Mouse (Mus musculus): ENCODE measurements around the gene Olfr639. TPM values are rescaled to one million over a fixed set of nuclear protein-coding genes. Genes with fewer than 3 reads are reported as not detected.
"Not testable (repeated sequence)": the region's sequence is repeated elsewhere in the genome, so short reads cannot be mapped to it uniquely, and the experiment has no call there.

Olfr639 gene
- polyA plus RNA-seq, 1 experiment from 2014 or later, result not detected

- H3K4me2 ChIP-seq (ENCODE audit: low read depth, low read length), result no peak within 1 kb of the TSS
- no peaks in the 10 kb centered on the region for H3K4me1 ChIP-seq (ENCODE audit: insufficient read depth)
- ATAC-seq (no peak), DNase-seq (no peak)
- H3K27me3 ChIP-seq (ENCODE audit: insufficient read depth, low read length), result no peaks in the 10 kb centered on the region
- no peaks in the 10 kb centered on the region for H3K9me3 ChIP-seq (ENCODE audit: low read length)
- H3K27ac ChIP-seq (ENCODE audit: low read depth), result no peak within 1 kb of the TSS
- H3K9ac ChIP-seq (replicated peaks), result no peak within 1 kb of the TSS
- H3K4me3 ChIP-seq (ENCODE audit: low read depth, low read length), result no peak within 1 kb of the TSS
- no peak for TF ChIP-seq EP300 (IDR thresholded peaks at IDR 0.05; ENCODE audit: low read depth)
- TF ChIP-seq CTCF (IDR thresholded peaks at IDR 0.05; ENCODE audit: low read depth), result no peak
- WGBS (ENCODE audit: insufficient replicate concordance), result 73% methylated on average over 6 of the region's 6 CpGs
- no peaks in the 10 kb centered on the region for H3K36me3 ChIP-seq (replicated peaks; ENCODE audit: insufficient read depth, low read length)
Measured at GRCm38 (mm10) chr7:104025473-104025872, 8.4 kb upstream of the Olfr639 start, which contains the start of gene Olfr640. TSS of gene Olfr640 (minus strand) at chr7:104025573.

DNA sequence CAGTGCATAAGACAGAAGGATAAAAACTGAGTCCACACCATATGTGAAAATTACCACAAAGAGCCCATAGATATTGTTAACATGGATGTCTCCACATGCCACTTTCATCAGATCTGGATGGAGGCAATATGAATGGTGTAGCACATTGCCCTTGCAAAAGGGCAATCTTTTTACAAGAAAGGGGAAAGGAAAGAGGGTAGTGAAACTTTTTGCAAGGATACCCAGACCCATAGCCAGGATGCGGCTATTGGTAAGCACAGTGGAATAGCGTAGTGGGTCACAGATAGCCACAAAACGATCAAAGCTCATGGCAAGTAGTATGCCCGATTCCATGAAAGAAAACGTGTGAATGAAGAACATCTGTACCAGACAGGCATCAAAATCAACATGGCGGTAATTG, 4.5 kb upstream of the Olfr639 start:
- WGBS (ENCODE audit: insufficient replicate concordance), result 81% methylated on average over 6 of the region's 6 CpGs
- H3K4me3 ChIP-seq (ENCODE audit: low read depth, low read length), result no peak overlapping the region
- ATAC-seq (no peak), DNase-seq (no peak)
- H3K4me2 ChIP-seq (ENCODE audit: low read depth, low read length), result no peak overlapping the region
- no peaks in the 10 kb centered on the region for H3K9me3 ChIP-seq (ENCODE audit: low read length)
- H3K4me1 ChIP-seq (ENCODE audit: insufficient read depth), result no peaks in the 10 kb centered on the region
- TF ChIP-seq CTCF (IDR thresholded peaks at IDR 0.05; ENCODE audit: low read depth) (no peak), EP300 (IDR thresholded peaks at IDR 0.05; ENCODE audit: low read depth) (no peak)
- H3K36me3 ChIP-seq (replicated peaks; ENCODE audit: insufficient read depth, low read length), result no peaks in the 10 kb centered on the region
- no peaks in the 10 kb centered on the region for H3K27me3 ChIP-seq (ENCODE audit: insufficient read depth, low read length)
- H3K9ac ChIP-seq (replicated peaks), result no peak overlapping the region
- H3K27ac ChIP-seq (ENCODE audit: low read depth), result no peak overlapping the region

- Histone ChIP-seq H3K9ac (replicated peaks) (no peak overlapping the region), H3K9me3 (ENCODE audit: low read length) (no peaks in the 10 kb centered on the region), H3K36me3 (replicated peaks; ENCODE audit: insufficient read depth, low read length) (no peaks in the 10 kb centered on the region), H3K4me1 (ENCODE audit: insufficient read depth) (no peaks in the 10 kb centered on the region), H3K4me2 (ENCODE audit: low read depth, low read length) (no peak overlapping the region), H3K27ac (ENCODE audit: low read depth) (no peak overlapping the region), H3K27me3 (ENCODE audit: insufficient read depth, low read length) (no peaks in the 10 kb centered on the region), H3K4me3 (ENCODE audit: low read depth, low read length) (no peak overlapping the region)
- DNase-seq (no peak), ATAC-seq (no peak)
- whole genome bisulfite sequencing (ENCODE audit: insufficient replicate concordance), result 72% methylated on average over 1 of the region's 1 CpGs
- TF ChIP-seq CTCF (IDR thresholded peaks at IDR 0.05; ENCODE audit: low read depth) (no peak), EP300 (IDR thresholded peaks at IDR 0.05; ENCODE audit: low read depth) (no peak)
Measured at GRCm38 (mm10) chr7:104018953-104019352, 1.9 kb upstream of the Olfr639 start.

DNA sequence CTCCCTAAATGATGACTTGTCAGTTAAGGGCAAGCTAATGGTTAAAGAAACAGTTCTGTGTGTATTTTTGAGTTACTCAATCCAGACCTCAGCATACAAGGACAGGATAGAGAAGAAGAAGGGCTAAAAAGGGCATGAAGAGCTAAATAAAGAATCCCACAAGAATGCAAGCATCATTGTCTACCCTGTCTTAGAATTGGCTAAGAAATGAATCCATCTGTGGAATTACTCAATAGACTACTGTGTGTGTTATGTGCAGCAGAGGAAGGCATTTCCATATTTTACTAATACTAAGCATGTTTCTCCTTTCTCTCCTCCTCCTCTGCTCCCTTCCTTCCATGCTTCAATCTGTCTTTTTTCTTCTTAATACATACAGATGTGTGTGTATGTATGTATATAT, 18.0 kb downstream of the Olfr639 start:
- Histone ChIP-seq H3K4me2 (ENCODE audit: low read depth, low read length) (no peak overlapping the region), H3K36me3 (replicated peaks; ENCODE audit: insufficient read depth, low read length) (no peaks in the 10 kb centered on the region), H3K27ac (ENCODE audit: low read depth) (no peak overlapping the region), H3K27me3 (ENCODE audit: insufficient read depth, low read length) (no peaks in the 10 kb centered on the region), H3K4me1 (ENCODE audit: insufficient read depth) (no peaks in the 10 kb centered on the region), H3K9ac (replicated peaks) (no peak overlapping the region), H3K4me3 (ENCODE audit: low read depth, low read length) (no peak overlapping the region), H3K9me3 (ENCODE audit: low read length) (no peaks in the 10 kb centered on the region)
- ATAC-seq (no peak), DNase-seq (no peak)
- TF ChIP-seq CTCF (IDR thresholded peaks at IDR 0.05; ENCODE audit: low read depth) (no peak), EP300 (IDR thresholded peaks at IDR 0.05; ENCODE audit: low read depth) (no peak)

DNA sequence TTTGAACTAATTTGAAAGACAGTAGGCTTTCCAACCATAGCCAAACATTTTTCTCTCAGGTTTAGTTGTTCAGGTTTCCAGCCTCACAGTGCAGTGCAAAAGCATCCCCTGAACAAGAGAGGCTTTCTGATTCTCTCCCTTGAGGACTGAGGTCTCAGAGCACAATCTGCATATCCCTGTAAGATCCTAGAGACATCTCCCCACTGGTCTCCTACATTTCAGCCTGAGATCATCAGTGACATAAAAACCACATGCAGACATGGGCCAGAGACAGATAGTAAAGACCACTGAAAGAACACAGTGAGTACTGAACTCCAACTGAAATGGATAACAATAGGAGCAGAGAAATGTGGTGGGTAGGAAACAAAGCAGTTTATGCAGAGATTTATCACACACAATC, 18.7 kb downstream of the Olfr639 start, which contains the start of gene Olfr638:
TSS of gene Olfr638 (plus strand) at position 301 of the 400 bp plus-strand sequence.
- TF ChIP-seq CTCF (IDR thresholded peaks at IDR 0.05; ENCODE audit: low read depth), result no peak
- no peak for TF ChIP-seq EP300 (IDR thresholded peaks at IDR 0.05; ENCODE audit: low read depth)
- Histone ChIP-seq H3K27ac (ENCODE audit: low read depth) (no peak within 1 kb of the TSS), H3K4me3 (ENCODE audit: low read depth, low read length) (no peak within 1 kb of the TSS), H3K9ac (replicated peaks) (no peak within 1 kb of the TSS), H3K36me3 (replicated peaks; ENCODE audit: insufficient read depth, low read length) (no peaks in the 10 kb centered on the region), H3K4me1 (ENCODE audit: insufficient read depth) (no peaks in the 10 kb centered on the region), H3K9me3 (ENCODE audit: low read length) (no peaks in the 10 kb centered on the region), H3K4me2 (ENCODE audit: low read depth, low read length) (no peak within 1 kb of the TSS), H3K27me3 (ENCODE audit: insufficient read depth, low read length) (no peaks in the 10 kb centered on the region)
- DNase-seq (no peak), ATAC-seq (no peak)

DNA sequence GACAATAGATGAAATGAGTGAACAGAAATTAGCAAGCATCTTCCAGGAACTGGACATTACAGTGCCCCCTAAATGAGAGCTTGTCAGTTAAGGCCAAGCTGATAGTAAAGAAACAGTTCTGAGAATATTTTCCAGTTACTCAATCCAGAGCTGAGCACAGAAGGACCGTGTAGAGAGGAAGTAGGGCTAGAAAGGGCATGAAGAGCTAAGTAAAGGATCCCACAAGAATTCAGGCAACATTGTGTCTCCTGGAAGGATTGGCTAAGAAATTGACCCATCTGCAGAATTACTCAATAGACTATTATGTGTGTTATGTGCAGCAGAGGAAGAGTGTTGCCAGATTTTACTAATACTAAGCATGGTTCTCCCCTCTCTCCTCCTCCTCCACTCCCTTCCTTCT, 45.3 kb downstream of the Olfr639 start:
- H3K4me1 ChIP-seq (ENCODE audit: insufficient read depth), result no peaks in the 10 kb centered on the region
- DNase-seq (no peak), ATAC-seq (no peak)
- no peaks in the 10 kb centered on the region for H3K27me3 ChIP-seq (ENCODE audit: insufficient read depth, low read length)
- no peak overlapping the region for H3K4me2 ChIP-seq (ENCODE audit: low read depth, low read length)
- H3K27ac ChIP-seq (ENCODE audit: low read depth), result no peak overlapping the region
- H3K4me3 ChIP-seq (ENCODE audit: low read depth, low read length), result no peak overlapping the region
- H3K9ac ChIP-seq (replicated peaks), result no peak overlapping the region
- TF ChIP-seq EP300 (IDR thresholded peaks at IDR 0.05; ENCODE audit: low read depth) (no peak), CTCF (IDR thresholded peaks at IDR 0.05; ENCODE audit: low read depth) (no peak)
- no peaks in the 10 kb centered on the region for H3K36me3 ChIP-seq (replicated peaks; ENCODE audit: insufficient read depth, low read length)
- WGBS (ENCODE audit: insufficient replicate concordance), result 29% methylated on average over 1 of the region's 1 CpGs
- H3K9me3 ChIP-seq (ENCODE audit: low read length), result no peaks in the 10 kb centered on the region

DNA sequence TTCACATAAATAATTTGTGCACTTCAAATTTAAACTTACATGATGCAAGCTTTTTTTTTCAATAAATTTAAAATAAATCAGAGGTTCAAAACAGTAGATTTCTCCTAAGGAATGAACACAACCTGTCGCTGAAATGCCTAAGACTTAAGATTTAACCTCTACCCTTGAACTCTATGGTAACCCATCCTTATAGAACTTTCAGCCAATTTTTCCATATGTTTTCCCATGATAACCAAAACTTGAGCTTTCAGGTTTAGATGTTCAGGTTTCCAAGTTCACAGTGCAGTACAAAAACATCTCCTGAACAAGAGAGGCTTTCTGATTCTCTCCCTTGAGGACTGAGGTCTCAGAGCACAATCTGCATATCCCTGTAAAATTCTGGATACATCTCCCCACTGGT, 46.3 kb downstream of the Olfr639 start, which contains the start of gene Olfr635:
TSS of gene Olfr635 (plus strand) at position 301 of the 400 bp plus-strand sequence.
- Histone ChIP-seq H3K4me2 (ENCODE audit: low read depth, low read length) (no peak within 1 kb of the TSS), H3K4me3 (ENCODE audit: low read depth, low read length) (no peak within 1 kb of the TSS), H3K36me3 (replicated peaks; ENCODE audit: insufficient read depth, low read length) (no peaks in the 10 kb centered on the region), H3K27me3 (ENCODE audit: insufficient read depth, low read length) (no peaks in the 10 kb centered on the region), H3K4me1 (ENCODE audit: insufficient read depth) (no peaks in the 10 kb centered on the region), H3K27ac (ENCODE audit: low read depth) (no peak within 1 kb of the TSS), H3K9ac (replicated peaks) (no peak within 1 kb of the TSS), H3K9me3 (ENCODE audit: low read length) (no peaks in the 10 kb centered on the region)
- ATAC-seq (no peak), DNase-seq (no peak)
- TF ChIP-seq EP300 (IDR thresholded peaks at IDR 0.05; ENCODE audit: low read depth) (no peak), CTCF (IDR thresholded peaks at IDR 0.05; ENCODE audit: low read depth) (no peak)
- 54% methylated on average over 1 of the region's 1 CpGs for WGBS (ENCODE audit: insufficient replicate concordance)

GRCm38 (mm10) chr7:103966873-103967272, 50.2 kb downstream of the Olfr639 start:
- not testable (repeated sequence) for H3K9me3 ChIP-seq (ENCODE audit: low read length); ATAC-seq; H3K9ac ChIP-seq (replicated peaks); H3K4me1 ChIP-seq (ENCODE audit: insufficient read depth); DNase-seq; H3K27ac ChIP-seq (ENCODE audit: low read depth); H3K27me3 ChIP-seq (ENCODE audit: insufficient read depth, low read length); H3K4me2 ChIP-seq (ENCODE audit: low read depth, low read length); H3K4me3 ChIP-seq (ENCODE audit: low read depth, low read length); H3K36me3 ChIP-seq (replicated peaks; ENCODE audit: insufficient read depth, low read length)
- 93% methylated on average over 22 of the region's 22 CpGs for WGBS (ENCODE audit: insufficient replicate concordance)

Data from liver, postnatal 0 days (tissue).